Mouse (Mus musculus) adrenal gland, postnatal 10 days (tissue): Measurements from ENCODE around the gene Lca5l. TPM values are rescaled to one million over a fixed set of nuclear protein-coding genes. Genes with fewer than 3 reads are reported as not detected.
"Not testable (repeated sequence)": the region's sequence is repeated elsewhere in the genome, so short reads cannot be mapped to it uniquely, and the experiment has no call there.

ENCODE experiments used
- DNase-seq: peaks from one replicate; pipeline ENCODE4 v3.0.0; 2021; ENCODE audit warnings: mixed read lengths
- total RNA-seq, 2 experiments: library from RNA; stranded (reverse); gene quantifications; 2 replicates each; pipeline ENCODE4 v1.2.3; 2021

Lca5l gene
- total RNA-seq, 2 experiments from 2014 or later, result 0.78 to 2.0 TPM

DNA sequence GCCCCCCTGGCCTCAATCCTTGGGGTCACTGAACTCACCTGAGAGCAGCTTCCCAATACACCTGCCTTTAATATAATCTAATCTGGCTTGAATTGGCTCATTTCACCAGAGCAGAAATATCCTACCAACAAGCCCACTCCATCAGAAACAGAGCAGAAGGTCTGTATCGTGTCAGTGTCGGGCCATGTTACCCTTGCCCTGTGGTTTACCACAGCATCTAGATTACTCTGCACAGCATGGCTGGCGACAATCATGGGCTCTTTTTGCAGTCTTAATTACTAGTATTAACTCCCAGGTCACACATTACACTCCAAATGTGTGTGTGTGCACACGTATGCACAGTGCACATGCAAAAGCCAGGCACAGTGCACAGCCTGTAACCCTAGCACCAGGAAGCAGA, 23.2 kb downstream of the Lca5l start:
- no peak for DNase-seq

- DNase-seq, result no peak
Measured at GRCm38 (mm10) chr16:96165723-96166264, 26.3 kb downstream of the Lca5l start.

DNA sequence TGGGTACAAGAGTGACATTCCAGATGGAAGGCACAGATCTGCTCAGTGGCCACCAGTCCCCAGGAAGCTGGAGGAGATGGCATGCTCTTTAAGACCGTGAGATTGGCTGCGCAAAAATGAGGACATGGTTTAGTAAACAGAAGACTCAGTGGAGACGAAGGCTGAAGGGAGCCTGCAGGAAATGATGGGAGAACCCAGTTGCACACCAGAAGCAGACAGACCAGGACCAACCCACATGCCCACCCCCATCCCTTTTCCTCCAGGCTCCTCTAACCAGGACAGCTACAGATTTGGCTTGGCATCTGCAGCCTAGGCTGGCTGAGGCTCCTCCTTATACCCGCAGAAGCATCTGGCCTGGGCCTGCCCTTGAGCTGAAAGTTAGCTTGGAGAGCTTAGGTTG, 30.7 kb downstream of the Lca5l start:
- DNase-seq, result no peak

GRCm38 (mm10) chr16:96160927-96161326, 31.1 kb downstream of the Lca5l start:
- no peak for DNase-seq

DNA sequence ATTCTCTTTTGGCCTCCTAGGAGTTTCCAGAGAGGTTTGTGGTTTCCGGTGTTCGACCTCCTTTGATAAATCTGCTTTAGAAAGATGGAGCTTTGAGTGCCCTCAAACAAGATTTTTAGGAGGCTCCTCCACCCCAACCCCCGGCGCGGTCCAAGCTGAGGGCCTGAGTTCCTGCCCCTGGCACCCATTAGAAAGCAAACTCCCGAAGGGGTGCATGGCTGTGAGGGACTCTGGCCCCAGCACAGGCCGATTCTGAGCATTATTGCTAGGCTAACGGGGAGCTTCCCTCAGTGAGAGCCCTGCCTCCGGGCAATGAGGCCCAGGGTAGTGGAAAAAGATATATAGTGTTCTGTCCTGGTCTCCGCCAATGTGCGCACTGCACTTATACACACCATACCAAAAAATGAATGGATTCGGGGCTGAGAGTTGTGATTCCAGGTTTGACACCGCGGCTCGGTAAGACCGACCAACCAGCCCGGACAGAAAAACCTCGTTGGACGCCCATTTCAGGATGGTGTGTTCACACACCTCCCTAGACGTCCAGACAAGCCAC, 32.2 kb downstream of the Lca5l start:
- no peak for DNase-seq

DNA sequence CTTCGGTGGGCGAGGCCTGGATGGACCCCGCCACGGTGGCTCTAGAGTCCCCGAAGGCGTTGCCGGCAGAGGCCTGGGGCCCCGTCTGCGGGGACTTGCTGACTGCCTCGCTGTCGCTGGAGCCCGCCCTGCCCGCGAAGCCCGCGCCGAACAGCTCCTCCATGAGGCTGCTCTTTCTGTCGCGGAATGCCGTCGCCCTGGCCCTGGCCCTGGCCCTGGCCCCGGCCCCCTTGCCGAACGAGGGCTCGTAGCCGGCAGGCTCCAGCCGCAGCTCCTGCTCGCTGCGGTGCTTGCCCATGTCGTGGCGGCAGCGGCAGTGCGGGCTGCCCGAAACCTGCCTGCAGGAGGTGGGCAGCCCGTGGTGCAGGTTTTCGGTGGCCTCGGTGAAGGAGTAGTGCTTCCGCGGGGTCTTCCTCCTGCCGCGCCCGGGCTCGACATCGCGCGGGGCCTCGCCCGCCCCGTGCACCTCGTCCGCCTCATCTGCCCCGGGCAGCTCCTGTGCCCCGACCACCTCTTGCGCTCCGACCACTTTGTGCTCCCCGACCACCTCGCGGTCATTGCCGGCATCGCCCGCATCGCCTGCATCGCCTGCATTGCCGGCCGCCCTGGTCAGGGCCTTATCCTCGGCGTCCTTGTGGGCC, 32.9 kb downstream of the Lca5l start:
- peak; percentile 77 for DNase-seq

- DNase-seq, result peak; percentile 61
Measured at GRCm38 (mm10) chr16:96158511-96159080, 33.5 kb downstream of the Lca5l start.

DNA sequence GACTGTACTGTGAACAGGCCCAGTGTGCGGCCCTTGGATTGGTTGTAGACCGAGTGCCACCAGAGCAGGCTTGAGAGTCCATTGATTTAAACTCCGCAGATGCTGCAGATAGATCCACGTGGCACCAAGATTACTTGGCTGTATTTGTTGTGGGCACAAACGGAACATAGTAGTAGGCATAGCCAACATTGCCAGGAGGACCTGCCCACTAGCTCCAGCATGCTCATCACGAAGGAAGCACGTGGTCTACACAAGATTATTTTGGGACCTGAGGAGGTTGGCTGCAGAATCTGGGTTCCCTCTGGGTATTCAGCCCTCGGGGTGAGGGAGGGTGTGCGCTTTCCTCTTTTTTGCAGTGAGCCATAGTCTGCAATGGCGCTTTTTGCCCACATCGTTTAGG, 34.9 kb downstream of the Lca5l start:
- no peak for DNase-seq

- DNase-seq, result no peak
Measured at GRCm38 (mm10) chr16:96156019-96156418, 36.1 kb downstream of the Lca5l start.

- no peak for DNase-seq
Measured at GRCm38 (mm10) chr16:96154476-96154875, 37.6 kb downstream of the Lca5l start.

DNA sequence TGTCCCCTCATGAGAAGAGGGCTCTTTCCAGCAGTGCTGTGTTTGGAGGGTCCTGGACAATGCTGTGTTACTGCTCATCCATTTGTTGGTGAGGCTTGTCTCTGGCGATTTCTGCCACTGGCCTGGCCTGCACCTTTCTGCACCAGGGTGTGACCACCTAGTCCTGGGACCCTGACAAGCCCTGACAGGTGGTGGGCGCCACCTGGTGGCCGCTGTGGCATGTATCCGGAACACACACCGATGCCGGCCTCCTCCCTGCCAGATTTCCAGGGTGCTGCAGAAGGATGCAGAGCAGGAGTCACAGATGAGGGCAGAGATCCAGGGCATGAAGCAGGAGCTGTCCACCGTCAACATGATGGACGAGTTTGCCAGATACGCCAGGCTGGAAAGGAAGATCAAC, 40.5 kb downstream of the Lca5l start:
- peak; percentile 87 for DNase-seq

DNA sequence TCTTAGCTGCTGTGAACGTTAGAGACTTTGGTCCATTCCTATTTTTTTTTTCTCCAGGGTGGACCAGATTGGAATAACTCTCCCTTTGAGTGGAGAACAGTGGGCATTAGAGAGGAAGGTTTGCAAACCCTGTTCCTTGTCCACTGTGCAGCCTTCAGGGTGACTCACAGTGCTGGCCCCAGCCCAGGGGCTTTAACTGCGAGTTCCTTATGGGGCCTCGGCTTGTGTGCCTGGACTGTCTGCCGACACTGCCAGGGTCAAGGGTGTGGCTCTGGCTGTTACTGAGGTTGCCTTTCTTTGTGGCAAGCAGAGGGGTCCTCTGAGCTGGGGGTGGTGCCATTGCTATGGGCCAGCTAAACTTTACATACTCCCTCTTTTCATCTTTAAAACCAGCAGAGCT, 41.1 kb downstream of the Lca5l start:
- DNase-seq, result peak; percentile 86

DNA sequence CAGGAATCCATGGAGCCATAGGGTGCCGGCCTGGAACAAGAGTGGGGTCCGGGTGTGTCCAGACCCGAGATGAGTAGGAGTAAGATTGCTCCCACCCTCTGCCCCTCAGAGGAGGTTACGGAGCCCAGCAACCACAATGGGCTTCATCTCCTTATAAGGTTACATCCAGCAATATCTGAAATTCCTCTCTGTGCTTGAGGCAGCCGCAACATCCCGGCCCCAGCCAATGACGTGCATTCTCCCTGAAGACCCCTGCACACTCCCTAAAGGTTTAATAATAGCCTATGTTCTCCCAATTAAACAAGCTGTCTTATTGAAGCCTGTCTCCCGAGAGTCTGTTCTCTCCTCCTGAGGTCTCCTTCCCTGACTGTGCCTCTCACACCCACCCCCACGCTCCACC, 42.8 kb downstream of the Lca5l start:
- no peak for DNase-seq

- no peak for DNase-seq
Measured at GRCm38 (mm10) chr16:96148834-96149233, 43.2 kb downstream of the Lca5l start.

GRCm38 (mm10) chr16:96145814-96146213, 46.3 kb downstream of the Lca5l start:
- DNase-seq, result no peak

DNA sequence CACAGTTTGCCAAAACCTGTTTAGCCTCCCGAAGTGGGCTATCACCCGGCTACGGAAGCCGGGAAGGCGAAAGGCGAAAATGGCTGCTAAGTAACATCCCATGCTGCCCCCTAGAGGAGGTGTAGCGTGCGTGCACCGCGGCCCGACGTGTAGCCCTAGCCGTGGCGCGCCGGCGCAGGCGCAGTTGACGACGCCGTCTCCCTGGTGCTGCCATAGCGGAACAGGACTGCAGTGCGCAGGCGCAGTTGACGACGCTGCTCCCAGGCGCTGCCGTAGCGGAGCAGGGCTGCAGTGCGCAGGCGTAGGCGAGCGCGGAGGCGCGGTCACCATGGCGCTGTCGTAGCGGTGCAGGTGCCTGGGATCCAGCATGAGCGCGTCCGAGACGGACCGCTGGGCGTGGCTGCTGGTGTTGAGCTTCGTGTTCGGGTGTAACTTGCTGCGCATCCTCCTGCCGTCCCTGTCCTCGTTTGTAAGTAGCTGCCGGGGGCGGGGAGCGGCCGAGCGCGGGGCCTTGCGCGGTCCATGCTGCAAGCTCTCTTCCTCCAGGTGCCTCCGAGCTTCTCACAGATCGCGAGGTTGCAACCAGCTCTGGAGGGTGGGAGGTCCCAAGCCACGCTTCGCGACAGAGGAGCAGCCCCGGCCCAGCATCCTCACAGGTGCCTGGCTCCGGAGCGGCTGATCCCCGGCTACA, 46.8 kb downstream of the Lca5l start, which contains the start of gene Wrb:
Wrb (plus strand) TSS at position 298 of the 691 bp plus-strand sequence.
- DNase-seq, result peak; percentile 100

GRCm38 (mm10) chr16:96144748-96145109, 47.3 kb downstream of the Lca5l start:
- not testable (repeated sequence) for DNase-seq

DNA sequence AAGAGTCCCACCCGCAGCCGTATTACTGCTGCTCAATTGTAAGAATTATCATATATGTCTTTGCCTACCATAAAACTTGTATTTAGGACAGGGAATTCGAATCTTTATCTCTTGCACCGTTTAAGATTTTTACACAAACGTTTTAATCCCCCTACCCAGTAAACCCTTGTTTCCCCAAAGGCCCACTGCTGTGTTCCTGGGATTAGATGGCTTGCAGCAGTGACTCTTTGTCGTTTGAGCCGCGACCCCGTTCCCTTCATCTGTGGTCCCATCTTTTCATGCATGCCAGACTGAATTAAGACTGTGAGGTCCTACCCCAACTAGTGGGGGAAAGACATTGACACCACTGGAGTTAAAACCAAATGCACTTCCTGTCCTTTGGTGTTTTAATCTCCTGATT, 63.6 kb downstream of the Lca5l start:
- DNase-seq, result no peak

GRCm38 (mm10) chr16:96127657-96128344, 64.3 kb downstream of the Lca5l start, which contains the start of gene Hmgn1:
TSS of gene Hmgn1 (minus strand) at chr16:96127729.
- peak; percentile 98 for DNase-seq

DNA sequence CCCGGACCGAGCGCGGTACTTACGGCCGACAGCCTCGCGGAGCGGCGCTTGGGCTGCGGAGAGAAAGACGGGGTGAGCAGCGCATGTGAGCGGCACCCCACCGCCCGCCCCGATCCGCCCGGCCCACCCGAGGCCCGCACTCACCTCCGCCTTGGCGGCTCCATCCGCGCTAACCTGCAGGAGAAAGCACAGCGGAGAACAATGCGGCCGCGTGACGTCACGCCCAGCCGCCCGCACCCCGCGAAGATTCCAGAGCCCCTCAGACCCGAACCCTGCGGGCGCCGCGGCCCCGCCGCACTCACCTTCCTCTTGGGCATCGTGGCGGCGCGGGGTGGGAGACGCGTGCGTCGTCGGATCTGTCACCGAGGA, 64.8 kb downstream of the Lca5l start:
- no peak for DNase-seq

DNA sequence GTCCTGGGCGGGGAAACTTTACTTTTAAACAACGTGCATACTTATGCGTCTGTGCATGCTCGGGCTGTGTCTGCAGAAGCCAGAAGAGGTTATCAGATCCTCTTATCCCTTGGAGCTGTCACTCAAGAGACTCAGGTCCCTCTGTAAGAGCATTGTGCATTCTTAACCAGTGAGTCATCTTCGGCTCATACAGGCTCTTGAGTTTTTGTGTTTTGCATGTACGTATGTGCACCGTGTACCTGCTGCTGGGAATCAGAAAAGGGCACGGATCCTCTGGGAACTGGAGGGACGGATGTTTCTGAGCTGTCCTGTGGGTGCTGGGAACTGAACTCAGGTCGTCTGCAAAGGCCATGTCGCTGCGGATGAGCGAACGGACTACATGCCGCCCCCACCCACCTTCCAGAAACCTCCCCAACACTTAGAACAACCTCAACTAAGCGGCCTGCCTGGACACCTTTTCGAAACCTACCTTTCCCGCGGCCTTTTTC, 65.3 kb downstream of the Lca5l start:
- DNase-seq, result no peak

DNA sequence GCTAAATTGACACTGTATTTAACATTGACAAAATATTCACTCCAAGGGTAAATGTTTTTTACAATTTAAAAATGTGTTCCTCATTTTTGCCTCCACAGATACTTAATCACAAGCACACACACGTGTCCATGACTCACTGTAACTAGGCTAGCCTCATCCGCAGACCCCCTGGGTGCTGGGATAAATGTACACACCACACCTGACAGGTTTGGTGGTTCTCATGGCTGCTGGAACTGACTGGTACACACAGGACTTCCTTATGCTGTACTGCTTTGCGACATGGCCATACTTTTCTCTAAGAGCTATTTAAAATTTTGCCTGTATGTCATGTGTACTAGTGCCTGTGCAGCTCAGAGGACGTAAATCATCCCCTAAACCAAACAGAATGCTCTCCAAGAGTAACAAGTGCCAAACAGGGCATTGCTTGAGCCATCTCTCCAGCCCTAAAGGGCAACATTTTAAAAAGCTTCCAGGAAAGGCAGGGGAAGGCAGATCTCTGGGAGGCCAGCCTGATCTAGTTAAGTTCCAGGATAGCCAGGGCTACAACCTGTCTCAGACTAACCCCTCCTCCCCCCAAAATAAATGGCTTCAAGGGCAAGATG, 71.9 kb downstream of the Lca5l start:
- DNase-seq, result no peak
